Mouse (Mus musculus) thymus, postnatal 36 days (tissue): ENCODE measurements around the gene Sgpp2.

Experiments used
- DNase-seq, 2 experiments: peaks; one replicate each; pipeline ENCODE4 v3.0.0; 2022; ENCODE audit warnings: mixed read lengths in 2 of 2

Gene Sgpp2

GRCm38 (mm10) chr1:78310021-78310752, at the start of gene Sgpp2:
Sgpp2 (plus strand) TSS chr1:78310345.
- no peak for DNase-seq

- no peak for DNase-seq
Observed at GRCm38 (mm10) chr1:78267519-78267918, 42.6 kb upstream of the Sgpp2 start.

DNA sequence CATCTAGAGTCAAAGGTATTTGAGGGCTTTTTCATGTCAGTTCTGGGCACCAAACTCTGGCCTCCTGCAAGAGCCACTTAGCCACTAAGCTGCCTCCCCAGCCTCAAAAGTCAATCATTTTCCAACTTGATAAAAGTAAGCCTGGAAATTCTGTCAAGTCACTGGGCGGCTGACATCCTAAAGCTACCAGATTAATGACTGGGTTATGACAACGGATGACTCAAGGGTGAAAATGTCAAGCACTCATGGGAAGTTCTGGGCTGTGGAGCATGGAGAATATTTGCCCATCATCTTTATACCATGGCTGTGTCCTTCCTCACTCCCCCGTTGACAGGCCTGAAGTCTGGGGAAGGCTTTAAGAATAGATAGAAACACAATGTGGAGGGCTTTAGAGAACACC, 37.2 kb upstream of the Sgpp2 start:
- DNase-seq, result no peak

- no peak for DNase-seq
Observed at GRCm38 (mm10) chr1:78279128-78279527, 31.0 kb upstream of the Sgpp2 start.

DNA sequence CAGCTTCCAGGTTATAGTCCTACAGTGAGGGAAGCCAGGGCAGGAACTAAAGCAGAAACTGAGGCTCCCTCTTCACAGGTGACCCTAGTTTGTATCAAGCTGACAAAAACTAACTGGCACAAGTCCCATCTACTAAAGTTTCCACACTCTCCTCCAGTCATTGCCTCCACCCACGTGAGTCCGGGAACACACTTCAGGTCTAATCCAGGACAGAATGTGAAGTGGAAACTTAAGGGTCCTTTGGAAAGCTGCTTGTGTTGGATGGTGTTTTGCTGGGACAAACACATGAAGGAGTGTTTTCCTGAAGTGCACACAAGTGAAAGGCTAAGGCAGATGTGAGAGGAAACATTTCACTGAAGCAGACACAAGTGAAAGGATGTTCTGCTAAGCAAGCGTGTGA, 17.7 kb upstream of the Sgpp2 start:
- no peak for DNase-seq

- no peak for DNase-seq
Observed at GRCm38 (mm10) chr1:78299670-78300225, 10.4 kb upstream of the Sgpp2 start.

DNA sequence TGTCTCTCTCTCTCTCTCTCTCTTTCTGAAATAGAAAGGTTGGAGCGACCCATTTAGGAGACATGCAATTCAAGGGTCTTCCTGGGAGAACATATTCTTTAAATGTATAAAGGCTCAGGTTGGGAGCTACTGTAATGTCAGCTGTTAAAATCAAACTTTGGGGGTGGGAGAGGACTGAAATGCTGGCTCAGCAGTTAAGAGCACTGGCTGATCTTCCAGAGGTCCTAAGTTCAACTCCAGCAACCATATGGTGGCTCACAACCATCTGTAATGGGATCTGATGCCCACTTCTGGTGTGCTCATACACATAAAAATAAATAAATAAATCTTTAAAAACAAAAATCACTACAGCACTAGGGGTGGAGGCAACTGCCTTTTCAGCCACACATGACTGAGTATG, 1.5 kb upstream of the Sgpp2 start:
- no peak for DNase-seq

DNA sequence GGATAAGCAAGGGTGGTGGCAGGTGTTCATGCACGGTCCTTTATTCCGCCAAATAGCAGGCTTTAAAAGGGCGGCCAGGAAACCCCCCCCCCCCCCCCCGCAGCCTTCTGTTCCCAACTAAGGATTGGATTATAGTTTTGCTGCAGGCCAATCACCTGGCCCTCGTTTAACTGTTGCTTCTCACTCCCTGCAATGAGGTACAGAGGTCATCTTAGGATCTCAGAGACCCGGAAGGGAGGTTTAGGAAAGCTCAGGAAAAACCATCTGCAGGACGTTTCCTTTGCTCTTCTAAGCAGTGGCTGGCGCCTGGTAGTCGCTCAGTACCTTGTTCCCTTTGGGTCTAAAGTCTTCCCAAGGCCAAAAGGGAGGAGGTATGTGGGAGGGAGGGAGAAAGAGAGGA, 865 bp upstream of the Sgpp2 start:
- no peak for DNase-seq

- DNase-seq, result no peak
Observed at GRCm38 (mm10) chr1:78310861-78311341, 756 bp downstream of the Sgpp2 start.

DNA sequence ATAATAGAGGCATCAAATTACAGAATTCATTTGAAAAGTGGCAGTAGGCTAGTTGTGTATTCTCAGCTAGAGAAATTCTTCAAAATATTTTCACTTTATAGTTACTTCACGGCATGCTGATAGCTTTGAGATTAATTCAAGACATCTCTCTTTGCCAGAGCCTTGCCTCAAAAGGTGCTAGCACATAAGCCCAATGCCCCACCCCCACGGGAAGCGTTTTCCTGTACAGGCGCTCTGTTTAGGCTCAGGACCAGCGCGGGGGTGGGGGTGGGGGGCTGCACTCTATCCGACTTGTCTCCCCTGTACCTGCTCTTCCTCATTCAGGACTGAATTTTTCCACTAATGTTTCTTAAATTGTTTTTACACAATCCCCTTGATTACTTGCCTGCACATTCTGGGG, 1.3 kb downstream of the Sgpp2 start:
- DNase-seq, result no peak

DNA sequence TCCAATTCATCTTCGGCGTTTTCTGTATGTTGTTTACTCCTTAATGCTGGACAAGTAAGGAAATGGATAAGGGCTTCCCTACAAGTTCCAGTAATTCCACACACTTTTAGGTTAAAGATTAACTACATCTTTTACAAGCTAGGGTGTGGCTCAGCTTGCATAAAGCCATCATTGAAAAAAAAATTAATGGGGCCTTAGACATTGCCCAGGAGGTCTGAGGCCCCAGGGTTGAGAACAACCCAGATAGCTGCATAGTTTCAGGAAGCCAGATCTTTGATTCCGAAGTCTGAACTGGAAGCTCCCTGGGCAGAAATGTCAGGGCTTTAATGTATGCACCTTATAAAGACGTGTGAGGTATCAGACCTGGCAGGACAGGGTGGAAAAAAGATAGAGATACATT, 2.8 kb downstream of the Sgpp2 start:
- no peak for DNase-seq

DNA sequence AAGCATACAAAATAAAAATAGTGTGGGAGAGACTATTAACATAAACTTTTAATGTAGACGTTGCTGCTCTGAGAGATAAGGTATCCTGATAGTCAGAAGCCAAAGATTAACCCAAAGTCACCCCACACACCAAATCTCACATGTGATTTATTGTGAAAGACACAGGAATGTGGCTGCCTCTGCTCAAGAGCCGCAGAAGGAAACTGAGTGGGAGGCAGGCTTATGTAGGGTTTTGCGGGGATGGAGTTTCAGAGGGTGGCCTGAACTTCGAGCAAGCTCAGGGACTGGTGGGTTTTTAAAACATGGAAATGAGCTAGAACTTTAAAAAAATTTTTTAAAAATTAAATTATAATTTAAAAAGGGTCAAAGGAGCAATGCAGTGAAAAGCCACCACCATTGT, 3.8 kb downstream of the Sgpp2 start:
- no peak for DNase-seq

DNA sequence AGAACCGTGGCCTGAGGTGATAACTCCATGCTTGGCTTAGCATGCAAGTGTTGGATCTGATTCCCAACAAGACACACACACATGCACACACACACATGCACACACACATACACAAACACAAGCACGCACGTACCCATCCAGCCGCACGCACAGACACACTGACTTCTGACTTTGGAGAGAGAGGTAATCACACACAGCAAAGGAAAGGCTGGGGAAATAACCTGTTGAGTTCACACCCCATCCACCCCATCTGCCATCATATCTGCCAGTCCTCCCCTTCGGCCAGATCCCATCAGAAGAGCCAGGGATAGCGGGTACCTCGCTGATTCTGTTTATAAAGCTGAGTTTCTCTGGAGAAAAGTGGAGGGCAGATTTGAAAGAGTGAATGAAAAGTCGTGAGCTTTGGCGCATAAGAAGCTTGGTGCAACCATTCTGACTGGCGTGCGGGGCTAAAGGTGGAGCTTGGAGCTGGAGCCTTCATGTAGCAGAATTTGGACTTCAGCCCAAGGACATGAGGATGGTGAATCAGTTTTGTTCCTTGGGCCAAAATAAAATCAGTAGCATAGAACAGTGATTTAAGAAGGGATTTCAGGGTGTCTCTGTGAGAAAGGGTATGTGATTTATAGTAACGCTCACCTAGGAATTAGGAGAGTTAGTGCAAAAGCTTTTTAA, 8.1 kb downstream of the Sgpp2 start:
- no peak for DNase-seq

GRCm38 (mm10) chr1:78320291-78320690, 10.1 kb downstream of the Sgpp2 start:
- DNase-seq, result no peak

GRCm38 (mm10) chr1:78322098-78322778, 12.1 kb downstream of the Sgpp2 start:
- no peak for DNase-seq

DNA sequence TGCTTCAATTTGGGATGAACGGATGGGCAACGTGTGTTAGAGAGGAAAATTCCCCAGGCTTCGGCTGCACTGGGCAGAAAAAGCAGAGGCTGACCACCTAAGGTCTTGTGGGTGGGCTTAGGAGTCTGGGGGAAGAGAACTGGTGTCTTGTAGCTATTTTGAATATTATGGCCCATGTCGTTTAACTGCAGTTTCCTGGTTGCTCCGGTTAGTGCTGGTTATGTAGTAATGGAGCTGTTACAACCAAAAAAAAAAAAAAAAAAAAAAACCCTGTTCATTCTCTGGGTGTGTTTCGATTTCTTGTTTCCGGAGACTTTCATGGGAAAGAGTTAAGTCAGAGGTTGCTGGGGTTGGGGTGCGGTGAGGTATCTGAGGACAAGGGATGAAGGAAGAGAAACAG, 12.7 kb downstream of the Sgpp2 start:
- DNase-seq, result no peak

DNA sequence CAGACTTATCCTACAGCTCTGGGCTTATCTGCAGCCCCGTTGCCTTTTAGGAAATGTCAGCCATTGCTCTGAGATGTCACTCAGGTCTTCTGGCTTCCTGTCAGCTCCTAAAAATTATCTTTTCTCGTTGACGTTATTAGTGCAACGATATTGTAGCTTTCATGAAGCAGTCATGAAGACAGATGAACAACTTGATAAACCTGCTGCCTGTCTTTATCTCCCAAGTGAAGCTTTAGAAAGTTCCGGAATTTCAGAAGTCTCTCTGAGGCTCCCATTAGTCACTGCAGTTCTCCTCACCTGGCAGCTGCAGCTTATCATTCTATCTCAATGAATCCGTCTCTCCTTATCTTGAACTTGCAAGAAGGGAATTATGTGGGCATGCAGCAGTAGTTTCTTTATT, 13.9 kb downstream of the Sgpp2 start:
- no peak for DNase-seq

GRCm38 (mm10) chr1:78325851-78326250, 15.7 kb downstream of the Sgpp2 start:
- DNase-seq, result no peak

GRCm38 (mm10) chr1:78328646-78329045, 18.5 kb downstream of the Sgpp2 start:
- DNase-seq, result no peak

GRCm38 (mm10) chr1:78329861-78330260, 19.7 kb downstream of the Sgpp2 start:
- DNase-seq, result no peak

GRCm38 (mm10) chr1:78330620-78331158, 20.5 kb downstream of the Sgpp2 start:
- no peak for DNase-seq

DNA sequence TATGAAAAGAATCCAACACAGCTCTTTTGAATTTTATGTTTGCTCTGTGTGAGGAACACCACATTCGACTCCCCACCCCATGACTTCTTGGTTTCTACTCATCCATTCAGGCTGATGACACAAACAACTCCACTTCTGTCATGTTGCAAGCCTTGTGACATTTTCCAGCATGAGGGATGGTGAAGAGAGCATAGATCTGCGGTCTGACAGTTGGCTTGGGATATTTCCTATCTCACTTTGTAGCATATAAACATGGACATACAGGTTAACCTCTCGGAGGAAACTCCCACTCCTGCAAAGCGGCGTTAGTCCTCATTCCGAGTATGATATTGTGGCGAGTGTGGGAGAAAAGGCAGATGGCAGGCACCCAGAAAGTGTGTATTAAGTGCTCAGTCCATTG, 27.6 kb downstream of the Sgpp2 start:
- no peak for DNase-seq

- DNase-seq, result no peak
Observed at GRCm38 (mm10) chr1:78338212-78338611, 28.1 kb downstream of the Sgpp2 start.
